Mouse (Mus musculus) 3134 (cell line): Measurements from ENCODE around the gene Tacr1.
"Not testable (repeated sequence)": the region's sequence is repeated elsewhere in the genome, so short reads cannot be mapped to it uniquely, and the experiment has no call there.

Source experiments
- DNase-seq: peaks from one replicate; pipeline ENCODE4 v3.0.0-alpha.2; 2011; ENCODE audit warnings: low spot score; ENCODE audit not compliant: insufficient read length; ENCODE audit errors: extremely low read depth

The Tacr1 gene

GRCm38 (mm10) chr6:82401595-82402451 is at the start of gene Tacr1:
Gene Tacr1 (plus strand): TSS chr6:82402334.
- DNase-seq, result no peak

- no peak for DNase-seq
Observed at GRCm38 (mm10) chr6:82376144-82376543, 26.0 kb upstream of the Tacr1 start.

- DNase-seq, result no peak
Observed at GRCm38 (mm10) chr6:82383556-82383955, 18.6 kb upstream of the Tacr1 start.

GRCm38 (mm10) chr6:82402501-82403495 is 664 bp downstream of the Tacr1 start:
- peak; percentile 7 for DNase-seq

- no peak for DNase-seq
Observed at GRCm38 (mm10) chr6:82418367-82418766, 16.2 kb downstream of the Tacr1 start.

GRCm38 (mm10) chr6:82420222-82420621 is 18.1 kb downstream of the Tacr1 start:
- no peak for DNase-seq

GRCm38 (mm10) chr6:82428890-82429289 is 26.8 kb downstream of the Tacr1 start:
- no peak for DNase-seq

GRCm38 (mm10) chr6:82429766-82430165 is 27.6 kb downstream of the Tacr1 start:
- DNase-seq, result no peak

GRCm38 (mm10) chr6:82437174-82437573 is 35.0 kb downstream of the Tacr1 start:
- no peak for DNase-seq

GRCm38 (mm10) chr6:82452206-82453095 is 50.3 kb downstream of the Tacr1 start:
- not testable (repeated sequence) for DNase-seq

GRCm38 (mm10) chr6:82455245-82455644 is 53.1 kb downstream of the Tacr1 start:
- no peak for DNase-seq

GRCm38 (mm10) chr6:82457163-82457763 is 55.1 kb downstream of the Tacr1 start:
- DNase-seq, result no peak

GRCm38 (mm10) chr6:82458762-82459389 is 56.7 kb downstream of the Tacr1 start:
- DNase-seq, result no peak

GRCm38 (mm10) chr6:82463171-82463570 is 61.0 kb downstream of the Tacr1 start:
- DNase-seq, result no peak

- no peak for DNase-seq
Observed at GRCm38 (mm10) chr6:82474477-82474876, 72.3 kb downstream of the Tacr1 start.

GRCm38 (mm10) chr6:82483842-82484241 is 81.7 kb downstream of the Tacr1 start:
- no peak for DNase-seq

- no peak for DNase-seq
Observed at GRCm38 (mm10) chr6:82494481-82494880, 92.3 kb downstream of the Tacr1 start.

- DNase-seq, result no peak
Observed at GRCm38 (mm10) chr6:82510843-82511416, 108.8 kb downstream of the Tacr1 start.

- no peak for DNase-seq
Observed at GRCm38 (mm10) chr6:82519626-82520025, 117.5 kb downstream of the Tacr1 start.
